Mouse (Mus musculus): ENCODE measurements at regions not wholly inside any gene's neighbourhood (a gene's known extent, or its start where the extent isn't known, plus 50 kb on each side); places are given as distances from the start of the nearest gene placed in this dataset.
A peak's percentile ranks its signal among the peaks of the same experiment; 100 is the strongest.

- peak overlapping the region in 1 of 2 experiments; percentile 29; a peak in 1 of 4 replicates for H3K4me3 ChIP-seq (ENCODE audit: control insufficient read depth in 1 of 2, insufficient read depth in 1 of 2, low read depth in 2 of 2, low read length in 2 of 2)
- peaks cover 0 to 1% of the 10 kb centered on the region in 2 experiments; a peak in 1 of 4 replicates for H3K27me3 ChIP-seq (ENCODE audit: control insufficient read depth in 1 of 2, insufficient read depth in 2 of 2, low read length in 2 of 2)
- H3K4me1 ChIP-seq (ENCODE audit: control insufficient read depth in 1 of 2, insufficient read depth in 2 of 2, low read length in 2 of 2) = no peaks in the 10 kb centered on the region
- no peaks in the 10 kb centered on the region for H3K36me3 ChIP-seq (ENCODE audit: control insufficient read depth in 1 of 2, insufficient read depth in 2 of 2, low read length in 2 of 2)
- H3K79me2 ChIP-seq (ENCODE audit: control insufficient read depth, insufficient read depth, low read length, poor library complexity) = no peaks in the 10 kb centered on the region
- H3K27ac ChIP-seq (ENCODE audit: control insufficient read depth, low read depth, low read length) = no peak overlapping the region
- TF ChIP-seq TAL1 (IDR thresholded peaks at IDR 0.05; ENCODE audit: low read length) (no peak), ZC3H11A (IDR thresholded peaks at IDR 0.05; ENCODE audit: low read depth, low read length) (no peak), MEF2A (IDR thresholded peaks at IDR 0.05; ENCODE audit: extremely low read depth, insufficient replicate concordance, low read depth, low read length, poor library complexity, severe bottlenecking) (no peak), POLR2AphosphoS5 (IDR thresholded peaks at IDR 0.05; ENCODE audit: borderline replicate concordance, low read depth, low read length) (no peak), CTCF (IDR thresholded peaks at IDR 0.05 in 2 of 3, conservative IDR thresholded peaks at IDR 0.05 in 1 of 3; ENCODE audit: control insufficient read depth in 1 of 3, insufficient read depth in 1 of 3, low read depth in 2 of 3, low read length in 3 of 3, poor library complexity in 1 of 3, severe bottlenecking in 1 of 3) (no peak), MAFK (IDR thresholded peaks at IDR 0.05; ENCODE audit: borderline replicate concordance, low read depth, low read length) (no peak)
- H3K9ac ChIP-seq (ENCODE audit: control insufficient read depth, low read depth, low read length, poor library complexity, severe bottlenecking) = no peak overlapping the region
- no peaks in the 10 kb centered on the region for H3K9me3 ChIP-seq (replicated peaks; ENCODE audit: insufficient read depth, low read length)
- no peak for DNase-seq (ENCODE audit: low read depth, low spot score)
Measured at GRCm38 (mm10) chr17:47974503-47974902, 50.1 kb upstream of the Foxp4 start.
